Mouse (Mus musculus) 416B (cell line): ENCODE results near the gene Rab30.
A peak's percentile ranks its signal among the peaks of the same experiment; 100 is the strongest.

Source experiments
- DNase-seq: peaks from one replicate; pipeline ENCODE4 v3.0.0; 2011; ENCODE audit warnings: low read depth

Rab30 gene

DNA sequence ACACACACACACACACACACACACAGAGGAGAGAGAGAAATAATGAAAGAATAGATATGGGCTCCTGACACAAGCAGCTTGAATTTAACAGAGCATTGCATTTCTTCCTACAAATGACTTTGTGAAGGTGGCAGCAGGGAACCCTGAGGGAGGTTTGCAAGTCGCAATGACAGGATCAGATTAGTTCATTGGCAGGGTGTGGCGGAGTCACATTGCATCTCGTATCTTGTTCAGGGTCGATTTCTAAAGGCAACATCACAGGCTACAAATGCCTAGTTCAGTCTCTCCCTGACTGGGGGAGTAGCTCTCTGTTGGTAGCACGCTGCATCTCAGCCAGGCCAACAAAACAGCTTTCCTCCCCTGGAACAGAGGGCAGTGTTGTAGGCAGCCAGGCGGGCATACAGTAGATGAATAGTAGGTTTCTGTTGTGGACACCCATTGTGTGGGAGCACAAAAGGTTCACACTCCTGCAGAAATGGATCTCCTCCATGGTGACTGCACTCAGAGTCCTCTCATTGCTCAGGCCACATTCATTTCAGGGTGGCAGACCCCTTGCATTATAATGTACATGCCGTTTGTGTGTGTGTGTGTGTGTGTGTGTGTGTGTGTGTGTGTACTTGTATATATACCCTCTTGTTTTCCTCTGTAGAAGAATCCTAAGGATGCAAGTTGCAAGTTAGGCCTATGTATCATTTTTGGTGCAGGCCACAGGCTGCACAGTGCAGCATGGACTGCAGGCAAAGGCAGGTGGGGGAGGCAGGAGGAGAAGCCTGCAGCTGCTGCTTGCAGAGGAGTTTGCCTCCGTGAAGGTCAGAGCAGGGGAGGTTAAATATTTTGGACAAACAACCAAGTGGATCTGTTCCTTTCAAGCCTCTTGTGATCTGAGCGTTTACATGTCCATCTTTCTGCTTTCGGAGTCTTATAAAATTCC is 58.5 kb downstream of the Rab30 start:
- no peak for DNase-seq

- DNase-seq: no peak
Observed at GRCm38 (mm10) chr7:92802158-92802557, 60.8 kb downstream of the Rab30 start.

DNA sequence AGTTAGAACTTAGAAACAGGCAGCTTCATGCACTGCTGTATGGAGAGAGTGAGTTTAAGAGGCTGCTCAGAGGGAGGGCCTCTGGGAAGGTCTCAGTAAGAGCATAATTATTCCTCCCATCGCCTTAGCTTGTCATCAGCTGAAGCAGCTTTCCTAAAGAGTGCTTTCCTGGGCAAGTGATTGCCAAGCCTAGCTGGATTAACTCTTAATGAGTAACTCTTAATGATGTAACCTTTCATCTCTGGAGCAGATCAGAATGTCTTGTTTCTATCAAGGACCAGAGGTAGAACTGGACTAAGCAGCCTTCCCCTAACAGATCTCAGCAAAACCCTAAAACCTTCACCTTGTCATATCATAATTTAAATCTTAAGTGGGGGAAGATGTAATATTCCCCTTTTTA is 61.8 kb downstream of the Rab30 start:
- no peak for DNase-seq

GRCm38 (mm10) chr7:92804919-92805668 is 63.7 kb downstream of the Rab30 start:
- no peak for DNase-seq

DNA sequence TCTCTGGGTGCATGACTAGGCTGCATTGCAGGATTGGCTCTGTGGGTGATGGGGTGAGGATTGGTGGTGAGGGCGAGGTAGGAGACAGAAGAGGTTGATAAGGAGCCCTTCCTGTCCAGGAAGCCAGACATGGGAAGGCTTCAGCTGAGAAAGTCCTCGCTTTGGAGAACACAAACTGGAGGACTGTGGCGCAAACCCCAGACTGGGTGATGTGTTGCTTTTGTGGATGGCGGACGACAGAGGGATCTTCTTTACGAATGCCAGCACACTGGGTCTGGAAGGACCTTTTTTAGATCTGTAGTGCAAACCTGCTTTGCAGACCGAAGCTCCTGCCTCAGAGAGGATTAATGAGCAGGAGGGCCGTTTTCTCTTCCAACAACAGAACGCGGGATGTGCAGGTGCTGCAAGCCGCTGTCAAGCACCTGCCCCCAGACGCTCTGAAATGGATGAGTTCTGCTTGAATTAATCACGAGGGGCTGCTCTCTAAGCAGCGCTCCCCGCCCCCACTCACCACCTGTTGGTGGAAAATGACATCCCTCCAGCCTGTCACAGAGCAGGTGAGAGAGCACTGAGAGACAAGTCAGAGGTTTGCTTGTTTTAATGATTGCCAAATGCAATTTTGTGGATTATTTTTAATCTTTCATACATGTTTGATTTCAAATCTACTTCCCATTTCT is 65.2 kb downstream of the Rab30 start:
- no peak for DNase-seq

DNA sequence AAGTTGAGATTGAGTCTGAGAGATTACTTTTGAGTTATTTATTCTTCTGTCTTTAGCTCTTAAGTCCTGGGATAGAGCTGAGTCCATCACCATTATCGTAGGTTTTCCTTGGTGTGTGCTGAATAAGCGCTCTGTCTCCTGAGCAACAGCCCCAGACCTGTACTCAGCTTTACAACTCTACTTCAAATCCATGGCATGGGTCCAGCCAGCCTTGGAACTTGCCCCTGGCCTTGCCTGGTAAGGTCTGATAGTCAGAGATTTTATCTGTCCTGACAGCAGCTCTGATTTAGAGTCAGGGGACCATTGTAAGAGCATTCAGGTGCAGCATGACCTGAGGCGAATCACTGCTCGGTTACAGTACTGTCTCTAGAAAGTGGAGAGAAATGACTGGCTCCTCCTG is 66.1 kb downstream of the Rab30 start:
- DNase-seq: no peak

DNA sequence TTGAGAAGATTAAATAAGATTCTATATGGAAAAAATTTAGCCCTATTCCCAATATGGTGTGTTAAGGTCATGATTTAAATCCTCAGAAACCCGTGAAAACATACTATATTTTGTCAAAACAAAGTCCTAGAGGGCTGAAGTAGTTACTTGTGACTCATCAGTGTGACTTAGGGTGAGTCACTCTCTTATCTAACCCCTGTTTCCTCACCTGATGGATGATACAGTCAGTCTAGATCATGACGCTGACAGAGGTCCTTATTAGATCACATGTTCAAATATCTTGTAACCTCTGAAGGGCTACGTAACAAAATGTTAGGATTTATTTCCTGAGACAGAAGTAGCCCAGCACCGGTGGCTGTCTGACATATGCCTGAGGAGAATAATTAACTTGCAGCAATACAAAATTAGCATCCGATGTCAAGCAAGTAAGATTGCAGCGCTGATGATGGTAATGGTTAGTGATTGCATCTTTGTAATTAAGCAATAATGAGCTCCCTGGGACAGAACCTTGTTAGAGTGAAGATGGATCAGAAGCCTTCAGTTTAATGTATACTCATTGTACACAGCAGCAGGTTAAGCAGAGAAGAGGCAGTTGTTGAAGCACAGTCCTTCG is 70.4 kb downstream of the Rab30 start:
- DNase-seq: peak; percentile 78

- DNase-seq: no peak
Observed at GRCm38 (mm10) chr7:92817242-92817641, 75.8 kb downstream of the Rab30 start.

GRCm38 (mm10) chr7:92817886-92818285 is 76.5 kb downstream of the Rab30 start:
- no peak for DNase-seq

- no peak for DNase-seq
Observed at GRCm38 (mm10) chr7:92819656-92820055, 78.3 kb downstream of the Rab30 start.

- no peak for DNase-seq
Observed at GRCm38 (mm10) chr7:92820410-92820809, 79.0 kb downstream of the Rab30 start.

DNA sequence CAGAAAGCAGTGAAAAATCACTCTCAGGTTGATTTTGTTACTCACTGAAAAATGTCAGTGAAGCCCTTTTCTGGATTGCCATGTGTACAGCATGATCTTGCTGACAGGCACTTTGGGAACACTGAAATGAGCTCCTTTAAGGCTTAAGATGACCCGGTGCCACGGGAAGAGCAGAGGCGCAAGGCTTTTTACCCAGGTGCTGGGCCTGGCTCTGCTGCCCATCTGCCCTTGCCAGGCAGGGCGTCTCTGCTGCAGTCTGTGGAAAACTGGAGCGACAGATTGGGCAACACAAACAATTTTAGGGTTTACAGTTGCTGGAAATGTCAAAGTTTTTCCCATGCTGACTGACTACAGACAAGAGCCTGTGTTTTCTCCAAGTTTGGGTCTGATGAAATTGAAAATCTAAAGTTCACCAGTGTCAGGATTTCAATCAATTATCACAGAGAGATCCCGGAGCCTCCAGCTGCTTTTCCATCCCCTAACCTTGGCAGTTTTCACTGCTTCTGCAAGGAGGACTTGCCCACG is 79.6 kb downstream of the Rab30 start:
- DNase-seq: no peak

- DNase-seq: no peak
Observed at GRCm38 (mm10) chr7:92821871-92822270, 80.5 kb downstream of the Rab30 start.

- DNase-seq: no peak
Observed at GRCm38 (mm10) chr7:92822409-92823101, 81.2 kb downstream of the Rab30 start.

- no peak for DNase-seq
Observed at GRCm38 (mm10) chr7:92826248-92826647, 84.8 kb downstream of the Rab30 start.

DNA sequence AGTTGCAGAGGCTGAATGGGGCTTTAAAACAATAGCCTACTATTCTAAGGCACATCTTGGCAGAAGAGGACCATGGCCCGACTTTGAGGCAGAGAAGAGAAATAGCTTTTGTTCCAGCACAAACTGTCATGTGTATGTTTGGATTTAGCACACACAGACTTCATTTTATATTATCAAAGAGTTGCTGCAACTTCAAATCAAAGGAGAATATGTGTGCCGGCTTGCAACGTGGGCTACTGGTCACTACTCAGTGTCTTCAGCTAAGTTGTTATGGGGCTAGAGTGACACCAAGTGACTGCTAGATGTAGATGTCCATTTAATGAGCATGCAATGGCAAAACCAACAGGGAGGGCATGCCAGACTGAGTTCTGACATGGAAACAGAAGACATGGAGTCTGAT is 86.6 kb downstream of the Rab30 start:
- DNase-seq: peak; percentile 45

DNA sequence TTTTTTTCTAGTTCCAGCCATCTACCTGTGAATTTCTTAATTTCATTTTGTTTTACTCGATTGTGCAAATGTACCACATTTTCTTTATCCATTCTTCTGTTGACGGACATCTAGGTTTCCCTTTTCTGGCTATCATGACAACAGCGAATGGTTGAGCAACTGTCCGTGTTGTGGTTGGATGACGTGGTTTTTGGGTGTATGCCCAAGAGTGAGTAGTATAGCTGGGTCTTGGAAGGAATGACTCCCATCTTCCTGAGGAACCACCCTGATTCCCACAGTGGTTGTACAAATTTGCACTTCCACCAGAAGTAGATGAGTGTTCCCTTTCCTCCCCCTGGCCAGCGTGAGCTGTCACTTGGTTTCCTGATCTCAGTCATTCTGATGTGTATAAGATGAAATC is 91.0 kb downstream of the Rab30 start:
- peak; percentile 97 for DNase-seq

- DNase-seq: no peak
Observed at GRCm38 (mm10) chr7:92834391-92834790, 93.0 kb downstream of the Rab30 start.

DNA sequence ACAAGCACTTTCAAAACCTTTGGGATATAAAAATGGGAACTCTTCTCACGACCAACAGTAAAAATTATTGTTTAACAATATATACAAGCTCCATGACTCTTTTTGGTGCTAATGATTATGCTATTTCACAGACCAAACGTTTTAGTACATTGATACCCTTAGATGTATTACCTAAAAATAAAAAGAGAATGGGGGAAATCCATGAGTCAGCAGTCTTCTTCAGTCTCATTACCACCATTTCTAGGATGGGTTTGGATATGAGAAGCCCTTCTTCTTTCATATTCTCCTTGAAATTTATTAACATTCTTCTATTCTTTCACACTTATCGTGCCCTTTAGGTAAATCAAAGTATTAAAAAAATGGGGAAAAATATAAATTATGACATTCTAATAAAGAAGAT is 95.0 kb downstream of the Rab30 start:
- no peak for DNase-seq

GRCm38 (mm10) chr7:92837226-92837625 is 95.8 kb downstream of the Rab30 start:
- DNase-seq: peak; percentile 88

DNA sequence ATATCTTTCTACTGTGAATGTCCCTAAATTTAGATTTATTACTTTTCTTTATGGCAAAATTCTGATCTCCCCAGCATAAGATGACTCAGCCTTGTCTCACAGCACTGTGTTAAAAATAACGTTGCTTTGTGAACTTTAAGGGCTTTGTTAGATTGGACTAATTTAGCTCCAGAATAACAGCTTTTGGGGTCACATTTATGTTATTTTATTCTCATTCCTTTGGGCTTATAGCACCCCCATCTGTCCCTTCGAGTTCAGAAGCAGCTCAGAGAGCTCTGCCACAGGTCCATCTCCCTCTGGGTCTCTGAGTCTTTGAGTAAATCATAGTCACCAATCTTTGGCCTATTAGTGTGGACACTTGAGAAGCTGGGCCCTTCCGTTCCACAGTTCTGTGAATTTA is 96.5 kb downstream of the Rab30 start:
- no peak for DNase-seq
